Mouse (Mus musculus): ENCODE measurements around the gene Hmgcll1.

DNA sequence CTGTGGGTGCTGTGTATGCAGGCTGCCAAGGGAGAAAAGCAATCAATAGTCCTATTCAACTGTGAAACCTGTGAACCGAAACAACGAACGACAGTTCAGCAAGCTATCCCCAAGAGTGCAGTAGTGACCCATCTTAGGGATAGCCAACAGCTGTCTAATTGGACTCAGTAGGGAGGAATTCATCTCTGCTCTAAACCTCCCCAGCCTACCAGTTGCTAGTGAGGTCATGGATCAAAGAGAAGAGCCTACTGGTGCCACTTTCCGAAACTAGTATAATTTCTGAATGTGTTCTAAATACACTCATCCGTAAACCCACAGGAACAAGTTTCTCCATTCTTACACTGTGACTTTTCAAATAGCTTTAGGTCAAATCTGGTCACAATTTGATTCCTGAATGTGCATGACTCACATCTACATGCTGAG, 8.9 kb downstream of the Hmgcll1 start:
- TF ChIP-seq CTCF (IDR thresholded peaks at IDR 0.05; ENCODE audit: borderline replicate concordance, insufficient read depth, low read depth, low read length) (no peak), POLR2A (IDR thresholded peaks at IDR 0.05; ENCODE audit: borderline replicate concordance, insufficient read depth, low read length) (no peak)

Data from cerebellum, adult 2 months (tissue).